Mouse (Mus musculus) spleen, adult 2 months (tissue): ENCODE data around the gene Rmnd5a. TPM values are rescaled to one million over a fixed set of nuclear protein-coding genes. Genes with fewer than 3 reads are reported as not detected.
A peak's percentile ranks its signal among the peaks of the same experiment; 100 is the strongest.
"Not testable (repeated sequence)": the region's sequence is repeated elsewhere in the genome, so short reads cannot be mapped to it uniquely, and the experiment has no call there.

ENCODE experiments used
- DNase-seq, 2 experiments: peaks; one replicate each; pipeline versions ENCODE4 v3.0.0 to v3.0.0-alpha.2; 2012 to 2021; ENCODE audit warnings: low spot score in 2 of 2, low read depth in 1 of 2
- H3K27ac ChIP-seq: fragments of 200-500 bp; 2 replicates; pipeline ENCODE4 v1.5.1; 2012; ENCODE audit warnings: low read length, inconsistent platforms; ENCODE audit not compliant: insufficient read depth
- H3K27me3 ChIP-seq: fragments of 200-500 bp; 2 replicates; pipeline ENCODE4 v1.6.1; 2012; ENCODE audit warnings: mild to moderate bottlenecking, moderate library complexity, low read length, inconsistent platforms; ENCODE audit not compliant: control insufficient read depth, insufficient read depth
- H3K36me3 ChIP-seq: fragments of 200-500 bp; 2 replicates; pipeline ENCODE4 v1.6.1; 2012; ENCODE audit warnings: mild to moderate bottlenecking, low read length, inconsistent platforms; ENCODE audit not compliant: control insufficient read depth, insufficient read depth
- H3K4me1 ChIP-seq: fragments of 200-500 bp; 2 replicates; pipeline ENCODE4 v1.6.1; 2011; ENCODE audit warnings: inconsistent platforms; ENCODE audit not compliant: control insufficient read depth, insufficient read depth, insufficient read length
- H3K4me3 ChIP-seq: fragments of 200-500 bp; 2 replicates; pipeline ENCODE4 v1.5.1; 2011; ENCODE audit warnings: mild to moderate bottlenecking, inconsistent platforms; ENCODE audit not compliant: insufficient read depth, insufficient read length; ENCODE audit errors: extremely low read depth
- CTCF ChIP-seq: fragments of 200-500 bp; IDR thresholded peaks from 2 replicates; pipeline ENCODE4 v1.5.1; 2011; ENCODE audit warnings: mild to moderate bottlenecking, inconsistent platforms; ENCODE audit not compliant: insufficient read depth, insufficient read length, insufficient replicate concordance; ENCODE audit errors: extremely low read depth
- POLR2A ChIP-seq: fragments of 200-500 bp; IDR thresholded peaks from 2 replicates; pipeline ENCODE4 v1.6.1; 2011; ENCODE audit warnings: low read depth, low read length, inconsistent platforms
- WGBS: fragments of 180-500 bp; shearing (Covaris S2); methylation state at CpG from one replicate; pipeline ENCODE4 v1.1.7; 2018; 5-methylcytosine and 5-hydroxymethylcytosine counted together
- polyA plus RNA-seq: library from polyadenylated mRNA; depleted of rRNA; stranded (reverse); fragments of >200 nt; gene quantifications from 2 replicates; pipeline ENCODE4 v1.2.3, GENCODE M21; 2012; rRNA removed

Gene Rmnd5a
- polyA plus RNA-seq, result 13.8 and 17.7 TPM in 2 replicates

GRCm38 (mm10) chr6:71440492-71441250, at the start of gene Rmnd5a:
Gene Rmnd5a (minus strand): TSS chr6:71440637.
- Histone ChIP-seq H3K4me1 (peaks cover 7% of the 10 kb centered on the region), H3K27ac (peak within 1 kb of the TSS; percentile 94)

GRCm38 (mm10) chr6:71487966-71488365, 47.5 kb upstream of the Rmnd5a start:
- no peak for TF ChIP-seq CTCF
- TF ChIP-seq POLR2A, result no peak
- 72% methylated on average over 4 of the region's 4 CpGs for WGBS
- H3K4me3 ChIP-seq, result no peak overlapping the region
- no peaks in the 10 kb centered on the region for H3K4me1 ChIP-seq
- no peak for DNase-seq
- H3K27me3 ChIP-seq, result no peaks in the 10 kb centered on the region
- no peak overlapping the region for H3K27ac ChIP-seq
- no peaks in the 10 kb centered on the region for H3K36me3 ChIP-seq

More at GRCm38 (mm10) chr6:71440492-71441250, at the start of gene Rmnd5a:
- DNase-seq, result peak; percentile 98 to 99
- Histone ChIP-seq H3K4me3 (peak within 1 kb of the TSS; percentile 97), H3K27me3 (no peaks in the 10 kb centered on the region), H3K36me3 (no peaks in the 10 kb centered on the region)
- WGBS, result under 1% methylated on average over 67 of the region's 75 CpGs
- peak; percentile 36 for TF ChIP-seq POLR2A
- peak; percentile 47; the same call in 1 of the 2 replicates for TF ChIP-seq CTCF

GRCm38 (mm10) chr6:71486867-71487266, 46.4 kb upstream of the Rmnd5a start:
- Histone ChIP-seq H3K4me3 (no peak overlapping the region), H3K36me3 (no peaks in the 10 kb centered on the region), H3K27me3 (no peaks in the 10 kb centered on the region), H3K27ac (no peak overlapping the region), H3K4me1 (no peaks in the 10 kb centered on the region)
- 76% methylated on average over 1 of the region's 1 CpGs for WGBS
- no peak for DNase-seq
- TF ChIP-seq CTCF, result no peak
- TF ChIP-seq POLR2A, result no peak

- WGBS, result 82% methylated on average over 2 of the region's 2 CpGs
These were observed 45.8 kb upstream of the Rmnd5a start for GRCm38 (mm10) chr6:71486226-71486625.

GRCm38 (mm10) chr6:71485246-71485645, 44.8 kb upstream of the Rmnd5a start:
- no peak for DNase-seq
- 88% methylated on average over 5 of the region's 5 CpGs for WGBS
- Histone ChIP-seq H3K36me3 (no peaks in the 10 kb centered on the region), H3K4me1 (no peaks in the 10 kb centered on the region), H3K4me3 (no peak overlapping the region), H3K27ac (no peak overlapping the region), H3K27me3 (no peaks in the 10 kb centered on the region)
- TF ChIP-seq POLR2A (no peak), CTCF (no peak)

More at GRCm38 (mm10) chr6:71486226-71486625, 45.8 kb upstream of the Rmnd5a start:
- Histone ChIP-seq H3K27me3 (no peaks in the 10 kb centered on the region), H3K4me3 (no peak overlapping the region), H3K36me3 (no peaks in the 10 kb centered on the region), H3K27ac (no peak overlapping the region), H3K4me1 (no peaks in the 10 kb centered on the region)
- no peak for TF ChIP-seq POLR2A
- TF ChIP-seq CTCF, result no peak
- no peak for DNase-seq

- Histone ChIP-seq H3K36me3 (no peaks in the 10 kb centered on the region), H3K27ac (no peak overlapping the region), H3K4me3 (no peak overlapping the region), H3K4me1 (no peaks in the 10 kb centered on the region), H3K27me3 (no peaks in the 10 kb centered on the region)
- TF ChIP-seq CTCF, result no peak
- no peak for TF ChIP-seq POLR2A
- 79% methylated on average over 7 of the region's 7 CpGs for WGBS
- no peak for DNase-seq
These were observed 40.7 kb upstream of the Rmnd5a start for GRCm38 (mm10) chr6:71481136-71481535.

- no peak overlapping the region for H3K4me3 ChIP-seq
- TF ChIP-seq CTCF, result no peak
- TF ChIP-seq POLR2A, result no peak
- DNase-seq, result no peak
- no peaks in the 10 kb centered on the region for H3K27me3 ChIP-seq
- H3K4me1 ChIP-seq, result no peaks in the 10 kb centered on the region
- 79% methylated on average over 1 of the region's 1 CpGs for WGBS
- no peak overlapping the region for H3K27ac ChIP-seq
- no peaks in the 10 kb centered on the region for H3K36me3 ChIP-seq
These were observed 39.7 kb upstream of the Rmnd5a start for GRCm38 (mm10) chr6:71480136-71480535.

GRCm38 (mm10) chr6:71479588-71479987, 39.2 kb upstream of the Rmnd5a start:
- not testable (repeated sequence) for H3K36me3 ChIP-seq, H3K4me3 ChIP-seq, DNase-seq, H3K27ac ChIP-seq, H3K27me3 ChIP-seq, H3K4me1 ChIP-seq
- 95% methylated on average over 2 of the region's 2 CpGs for WGBS

- H3K27me3 ChIP-seq, H3K4me1 ChIP-seq, H3K36me3 ChIP-seq, H3K27ac ChIP-seq, H3K4me3 ChIP-seq, DNase-seq: not testable (repeated sequence)
- WGBS, result 93% methylated on average over 10 of the region's 10 CpGs
These were observed 38.6 kb upstream of the Rmnd5a start for GRCm38 (mm10) chr6:71478816-71479568.
